Mouse (Mus musculus): ENCODE measurements around the gene Nlrp9b.
"Not testable (repeated sequence)": the region's sequence is repeated elsewhere in the genome, so short reads cannot be mapped to it uniquely, and the experiment has no call there.

Nlrp9b gene

GRCm38 (mm10) chr7:20122479-20122878 lies 131.2 kb downstream of the Nlrp9b start, which contains the start of gene Gm16442:
TSS of gene Gm16442 (minus strand) at chr7:20122579.
- DNase-seq (ENCODE audit: inconsistent age in 2 of 2, low spot score in 1 of 2), result not testable (repeated sequence)

Data from adrenal gland, adult (tissue).